Mouse (Mus musculus) cerebellum, adult 2 months (tissue): ENCODE results near the gene Stbd1. TPM values are rescaled to one million over a fixed set of nuclear protein-coding genes. Genes with fewer than 3 reads are reported as not detected.

Experiments
- DNase-seq, 2 experiments: peaks; one replicate each; pipeline ENCODE4 v3.0.0; 2021
- H3K27ac ChIP-seq: fragments of 200-500 bp; 2 replicates; pipeline ENCODE4 v1.5.1; 2012; ENCODE audit warnings: low read length, control low read depth, inconsistent platforms; ENCODE audit not compliant: insufficient read depth
- H3K27me3 ChIP-seq: fragments of 200-500 bp; 2 replicates; pipeline ENCODE4 v1.6.1; 2012; ENCODE audit warnings: inconsistent platforms, mild to moderate bottlenecking, low read length, moderate library complexity; ENCODE audit not compliant: control insufficient read depth, insufficient read depth
- H3K4me1 ChIP-seq: fragments of 200-500 bp; 2 replicates; pipeline ENCODE4 v1.6.1; 2011; ENCODE audit warnings: low read length; ENCODE audit not compliant: control insufficient read depth, insufficient read depth
- H3K4me3 ChIP-seq: fragments of 200-500 bp; replicated peaks from 2 replicates; pipeline ENCODE3; 2011; ENCODE audit warnings: mild to moderate bottlenecking, low read depth, low read length, control low read depth; ENCODE audit not compliant: insufficient read depth
- CTCF ChIP-seq: fragments of 200-500 bp; IDR thresholded peaks from 2 replicates; pipeline ENCODE4 v1.5.1; 2011; ENCODE audit warnings: low read depth, mild to moderate bottlenecking, control low read depth, low read length, moderate library complexity, borderline replicate concordance; ENCODE audit not compliant: insufficient read depth
- POLR2A ChIP-seq: fragments of 200-500 bp; IDR thresholded peaks from 2 replicates; pipeline ENCODE4 v1.6.1; 2011; ENCODE audit warnings: low read length, control low read depth, borderline replicate concordance; ENCODE audit not compliant: insufficient read depth
- WGBS: fragments of 180-500 bp; shearing (Covaris S2); methylation state at CpG from one replicate; pipeline ENCODE4 v1.1.7; 2018; 5-methylcytosine and 5-hydroxymethylcytosine counted together
- polyA plus RNA-seq: library from polyadenylated mRNA; depleted of rRNA; stranded (reverse); fragments of >200 nt; gene quantifications from 2 replicates; pipeline ENCODE4 v1.2.3, GENCODE M21; 2012; rRNA removed

The Stbd1 gene
- polyA plus RNA-seq, 1 experiment: 0.95 TPM

- H3K4me1 ChIP-seq: no peaks in the 10 kb centered on the region; the same call in 1 of the 2 replicates
- H3K4me3 ChIP-seq: no peak overlapping the region
- DNase-seq: no peak
- WGBS: 78% methylated on average over 5 of the region's 5 CpGs
- H3K27me3 ChIP-seq: peaks cover 3% of the 10 kb centered on the region; the same call in 1 of the 2 replicates
- no peak overlapping the region for H3K27ac ChIP-seq
- TF ChIP-seq CTCF (no peak), POLR2A (no peak)
Observed at GRCm38 (mm10) chr5:92607492-92608229, 4.8 kb downstream of the Stbd1 start.

DNA sequence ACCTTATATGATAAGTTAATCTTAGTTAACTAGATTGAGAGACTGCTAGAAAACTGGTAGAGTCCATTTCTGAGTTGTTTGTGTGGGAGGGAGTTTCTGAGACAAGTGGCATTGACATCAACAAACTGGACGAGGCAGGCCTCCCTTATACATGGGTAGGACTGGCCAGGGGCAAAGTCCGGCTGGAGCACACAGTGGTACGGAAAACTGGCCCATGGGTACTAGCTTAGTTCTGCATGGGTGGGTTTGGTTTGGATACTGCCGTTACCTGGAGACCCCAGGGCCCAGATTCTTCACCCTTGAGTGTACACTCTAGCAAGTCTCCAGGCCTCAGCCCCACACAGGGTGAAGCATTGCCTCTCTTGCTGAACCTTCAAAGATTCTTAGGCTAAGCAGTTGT, 9.9 kb downstream of the Stbd1 start:
- Histone ChIP-seq H3K27me3 (no peaks in the 10 kb centered on the region; the same call in 1 of the 2 replicates), H3K4me1 (no peaks in the 10 kb centered on the region), H3K4me3 (no peak overlapping the region), H3K27ac (no peak overlapping the region)
- WGBS: 88% methylated on average over 4 of the region's 4 CpGs
- no peak for DNase-seq
- TF ChIP-seq POLR2A: no peak
- TF ChIP-seq CTCF: no peak

- TF ChIP-seq CTCF (no peak), POLR2A (no peak)
- Histone ChIP-seq H3K4me1 (no peaks in the 10 kb centered on the region), H3K27ac (no peak overlapping the region), H3K27me3 (no peaks in the 10 kb centered on the region), H3K4me3 (no peak overlapping the region)
- DNase-seq: no peak
- WGBS: 91% methylated on average over 5 of the region's 5 CpGs
Observed at GRCm38 (mm10) chr5:92621883-92622282, 19.0 kb downstream of the Stbd1 start.

GRCm38 (mm10) chr5:92627896-92628295, 25.1 kb downstream of the Stbd1 start:
- Histone ChIP-seq H3K4me3 (no peak overlapping the region), H3K27me3 (no peaks in the 10 kb centered on the region), H3K27ac (no peak overlapping the region), H3K4me1 (no peaks in the 10 kb centered on the region)
- TF ChIP-seq POLR2A: no peak
- no peak for DNase-seq
- 40% methylated on average over 7 of the region's 7 CpGs for WGBS

DNA sequence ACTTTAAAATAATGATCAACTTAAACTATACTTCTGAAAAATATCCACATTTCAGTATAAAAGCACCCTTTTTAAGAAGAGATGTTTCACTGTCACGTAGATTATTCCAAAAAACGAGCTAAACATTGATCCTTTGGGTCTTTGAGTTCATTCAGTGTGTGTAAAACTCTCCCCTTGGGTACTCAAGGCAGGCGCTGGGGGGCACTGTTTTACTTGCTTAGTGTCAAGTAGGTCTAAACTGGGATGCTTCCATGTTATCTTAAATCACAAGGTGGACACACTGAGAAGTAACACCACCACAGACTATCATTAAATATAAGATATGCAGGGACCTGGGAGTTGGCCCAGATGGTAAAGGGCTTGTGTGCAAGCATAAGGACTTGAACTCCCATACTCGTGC, 30.7 kb downstream of the Stbd1 start:
- no peak for DNase-seq
- Histone ChIP-seq H3K27ac (no peak overlapping the region), H3K4me1 (no peaks in the 10 kb centered on the region), H3K27me3 (no peaks in the 10 kb centered on the region), H3K4me3 (no peak overlapping the region)
- TF ChIP-seq CTCF: no peak
- no peak for TF ChIP-seq POLR2A
- 57% methylated on average over 4 of the region's 4 CpGs for WGBS

DNA sequence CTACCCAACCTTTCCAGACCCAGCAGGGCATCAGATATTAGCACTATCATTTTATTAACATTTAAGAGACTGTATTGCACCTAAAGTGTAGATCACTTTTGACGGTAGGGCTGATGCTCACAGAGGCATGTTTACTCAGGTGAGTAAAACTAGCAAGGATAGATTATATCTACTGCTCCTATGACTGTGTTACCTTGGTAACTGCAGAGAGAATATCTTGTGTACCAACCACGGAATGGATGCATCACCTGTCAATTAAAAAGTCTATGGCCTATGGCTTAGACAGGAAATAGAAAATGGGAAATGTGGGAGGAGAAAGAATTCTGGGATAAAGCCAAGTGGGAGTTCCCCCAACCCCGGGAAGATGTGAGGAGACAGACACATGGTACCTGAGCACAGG, 32.1 kb downstream of the Stbd1 start:
- TF ChIP-seq POLR2A: no peak
- no peak for TF ChIP-seq CTCF
- 78% methylated on average over 3 of the region's 3 CpGs for WGBS
- no peak overlapping the region for H3K4me3 ChIP-seq
- H3K27ac ChIP-seq: no peak overlapping the region
- H3K4me1 ChIP-seq: no peaks in the 10 kb centered on the region
- H3K27me3 ChIP-seq: no peaks in the 10 kb centered on the region
- DNase-seq: no peak

GRCm38 (mm10) chr5:92635891-92636290, 33.0 kb downstream of the Stbd1 start:
- TF ChIP-seq POLR2A (no peak), CTCF (no peak)
- Histone ChIP-seq H3K27ac (no peak overlapping the region), H3K4me3 (no peak overlapping the region), H3K27me3 (no peaks in the 10 kb centered on the region), H3K4me1 (no peaks in the 10 kb centered on the region)
- WGBS: 87% methylated on average over 5 of the region's 5 CpGs
- no peak for DNase-seq

DNA sequence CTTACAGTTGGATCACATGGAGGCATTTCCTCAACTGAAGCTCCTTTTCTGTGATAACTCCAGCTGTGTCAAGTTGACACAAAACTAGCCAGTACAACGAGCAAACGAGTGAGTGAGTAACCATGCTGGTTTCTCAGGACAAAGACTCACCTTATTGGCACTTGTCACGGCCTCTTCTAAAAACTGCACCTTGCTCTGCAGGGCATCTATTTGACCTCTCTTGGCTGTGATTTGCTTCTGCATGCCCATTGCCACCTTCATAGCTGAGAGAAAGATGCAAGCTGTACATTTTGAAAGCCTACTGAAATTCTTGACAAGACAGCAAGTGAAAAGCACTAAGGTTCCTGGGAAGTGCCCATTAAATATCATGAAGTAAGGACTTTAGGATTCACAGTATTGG, 38.0 kb downstream of the Stbd1 start:
- no peaks in the 10 kb centered on the region for H3K27me3 ChIP-seq
- no peak overlapping the region for H3K4me3 ChIP-seq
- TF ChIP-seq CTCF (no peak), POLR2A (no peak)
- H3K27ac ChIP-seq: no peak overlapping the region
- DNase-seq: no peak
- 67% methylated on average over 3 of the region's 3 CpGs for WGBS
- H3K4me1 ChIP-seq: no peaks in the 10 kb centered on the region

Other genes starting within 250 kb of the Stbd1 start
- gene Nup54, start 167.8 kb upstream of the Stbd1 start, polyA plus RNA-seq: 33.0 and 36.9 TPM in 2 replicates
- 67.3 and 72.1 TPM in 2 replicates for gene Scarb2, start 96.2 kb upstream of the Stbd1 start, polyA plus RNA-seq
- 0.31 and 0.78 TPM in 2 replicates for gene Fam47e, start 48.0 kb upstream of the Stbd1 start, polyA plus RNA-seq
- gene Ccdc158, start 72.2 kb downstream of the Stbd1 start, polyA plus RNA-seq: 0.13 and 0.16 TPM in 2 replicates
- 4.4 and 4.6 TPM in 2 replicates for gene Shroom3, start 80.4 kb downstream of the Stbd1 start, polyA plus RNA-seq